Mouse (Mus musculus) midbrain, embryonic 15.5 days (tissue): ENCODE measurements at regions not wholly inside any gene's neighbourhood (a gene's known extent, or its start where the extent isn't known, plus 50 kb on each side); places are given as distances from the start of the nearest gene placed in this dataset.

Experiments used
- ATAC-seq: fragments of 200-750 bp; cut with Nextera tagmentation; replicated peaks from 2 replicates; pipeline ENCODE4 v1.8.0; 2017; ENCODE audit warnings: moderate TSS enrichment
- H3K27ac ChIP-seq: fragments of 300-500 bp; sonication (generic); 2 replicates; pipeline ENCODE4 v1.5.1; 2015; ENCODE audit warnings: mild to moderate bottlenecking, inconsistent platforms
- H3K27me3 ChIP-seq: fragments of 300-500 bp; sonication (generic); replicated peaks from 2 replicates; pipeline ENCODE4 v1.6.1; 2015; ENCODE audit warnings: inconsistent platforms
- H3K36me3 ChIP-seq: fragments of 300-500 bp; sonication (generic); replicated peaks from 2 replicates; pipeline ENCODE4 v1.6.1; 2015; ENCODE audit warnings: inconsistent platforms
- H3K4me1 ChIP-seq: fragments of 300-500 bp; sonication (generic); 2 replicates; pipeline ENCODE4 v1.6.1; 2015; ENCODE audit warnings: inconsistent platforms
- H3K4me2 ChIP-seq: fragments of 300-500 bp; sonication (generic); 2 replicates; pipeline ENCODE4 v1.6.1; 2015; ENCODE audit warnings: inconsistent platforms, mild to moderate bottlenecking, moderate library complexity
- H3K4me3 ChIP-seq: fragments of 300-500 bp; sonication (generic); 2 replicates; pipeline ENCODE4 v1.5.1; 2015; ENCODE audit warnings: mild to moderate bottlenecking, inconsistent platforms
- H3K9ac ChIP-seq: fragments of 300-500 bp; sonication (generic); 2 replicates; pipeline ENCODE4 v1.6.1; 2015; ENCODE audit warnings: mild to moderate bottlenecking, inconsistent platforms
- H3K9me3 ChIP-seq: fragments of 300-500 bp; sonication (generic); 2 replicates; pipeline ENCODE4 v1.6.1; 2016; ENCODE audit warnings: inconsistent platforms
- WGBS: fragments of 180-500 bp; shearing (Covaris S2); methylation state at CpG from one replicate; pipeline ENCODE4 v1.1.7; 2015; ENCODE audit warnings: mixed read lengths; 5-methylcytosine and 5-hydroxymethylcytosine counted together

GRCm38 (mm10) chr16:55468833-55469458, 171.2 kb upstream of the Zpld1 start:
- Histone ChIP-seq H3K4me2 (no peak overlapping the region), H3K9ac (no peak overlapping the region), H3K27ac (no peak overlapping the region), H3K36me3 (no peaks in the 10 kb centered on the region), H3K4me3 (no peak overlapping the region), H3K27me3 (no peaks in the 10 kb centered on the region), H3K9me3 (no peaks in the 10 kb centered on the region), H3K4me1 (no peaks in the 10 kb centered on the region; the same call in 1 of the 2 replicates)
- ATAC-seq, result peak; percentile 84
- 47% methylated on average over 9 of the region's 9 CpGs for WGBS

DNA sequence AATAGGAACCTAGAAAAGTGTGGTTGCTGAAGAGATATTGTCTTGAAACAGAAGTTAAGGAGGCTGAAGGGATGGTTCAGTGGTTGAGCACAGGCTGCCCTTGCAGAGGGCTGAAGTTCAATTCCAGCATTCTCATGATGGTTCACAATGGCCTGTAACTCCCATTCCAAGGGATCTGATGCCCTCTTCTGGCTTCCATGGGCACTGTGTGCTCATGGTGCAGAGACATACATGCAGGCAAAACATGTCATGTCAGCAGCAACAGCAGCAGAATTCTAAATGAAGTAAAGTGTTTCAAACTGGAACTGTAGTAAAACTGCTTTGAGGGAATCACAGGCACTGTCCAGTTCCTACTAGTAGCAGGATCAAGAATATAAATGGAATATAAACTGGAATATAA, 162.7 kb upstream of the Zpld1 start:
- no peak overlapping the region for H3K9ac ChIP-seq
- H3K27me3 ChIP-seq, result no peaks in the 10 kb centered on the region
- H3K36me3 ChIP-seq, result no peaks in the 10 kb centered on the region
- no peaks in the 10 kb centered on the region for H3K9me3 ChIP-seq
- no peak overlapping the region for H3K27ac ChIP-seq
- ATAC-seq, result no peak
- H3K4me3 ChIP-seq, result no peak overlapping the region
- H3K4me1 ChIP-seq, result no peaks in the 10 kb centered on the region
- no peak overlapping the region for H3K4me2 ChIP-seq

DNA sequence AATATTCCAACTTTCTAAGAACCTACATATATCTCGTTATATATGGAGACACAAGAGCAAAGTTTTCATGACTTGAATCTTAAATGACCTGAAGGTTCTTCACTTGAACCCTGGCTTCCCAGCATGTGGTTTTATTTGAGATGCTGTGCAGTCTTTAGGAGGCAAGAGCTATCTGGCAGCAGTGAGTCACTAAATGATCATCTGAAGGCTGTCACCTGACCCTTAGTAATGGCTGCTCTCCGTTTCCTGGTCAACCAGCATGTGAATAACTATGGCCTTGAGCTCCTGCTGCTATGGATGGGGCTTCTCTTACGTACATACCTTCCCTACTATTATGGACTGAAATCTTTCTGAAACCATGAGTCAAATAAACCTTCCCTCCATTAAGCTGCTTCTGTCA, 149.8 kb upstream of the Zpld1 start:
- no peaks in the 10 kb centered on the region for H3K9me3 ChIP-seq

GRCm38 (mm10) chr16:55442821-55443581, 145.2 kb upstream of the Zpld1 start:
- no peak overlapping the region for H3K9ac ChIP-seq
- H3K36me3 ChIP-seq, result no peaks in the 10 kb centered on the region
- H3K4me3 ChIP-seq, result no peak overlapping the region
- H3K4me1 ChIP-seq, result no peaks in the 10 kb centered on the region
- 86% methylated on average over 5 of the region's 5 CpGs for WGBS
- no peak for ATAC-seq
- no peak overlapping the region for H3K27ac ChIP-seq
- H3K4me2 ChIP-seq, result no peak overlapping the region
- no peaks in the 10 kb centered on the region for H3K27me3 ChIP-seq
- H3K9me3 ChIP-seq, result no peaks in the 10 kb centered on the region

More for the DNA sequence above, 149.8 kb upstream of the Zpld1 start:
- H3K36me3 ChIP-seq, result no peaks in the 10 kb centered on the region
- H3K4me3 ChIP-seq, result no peak overlapping the region
- WGBS, result 81% methylated on average over 3 of the region's 3 CpGs
- no peaks in the 10 kb centered on the region for H3K27me3 ChIP-seq
- no peak overlapping the region for H3K27ac ChIP-seq
- no peak for ATAC-seq
- H3K4me2 ChIP-seq, result no peak overlapping the region
- no peak overlapping the region for H3K9ac ChIP-seq
- H3K4me1 ChIP-seq, result no peaks in the 10 kb centered on the region

DNA sequence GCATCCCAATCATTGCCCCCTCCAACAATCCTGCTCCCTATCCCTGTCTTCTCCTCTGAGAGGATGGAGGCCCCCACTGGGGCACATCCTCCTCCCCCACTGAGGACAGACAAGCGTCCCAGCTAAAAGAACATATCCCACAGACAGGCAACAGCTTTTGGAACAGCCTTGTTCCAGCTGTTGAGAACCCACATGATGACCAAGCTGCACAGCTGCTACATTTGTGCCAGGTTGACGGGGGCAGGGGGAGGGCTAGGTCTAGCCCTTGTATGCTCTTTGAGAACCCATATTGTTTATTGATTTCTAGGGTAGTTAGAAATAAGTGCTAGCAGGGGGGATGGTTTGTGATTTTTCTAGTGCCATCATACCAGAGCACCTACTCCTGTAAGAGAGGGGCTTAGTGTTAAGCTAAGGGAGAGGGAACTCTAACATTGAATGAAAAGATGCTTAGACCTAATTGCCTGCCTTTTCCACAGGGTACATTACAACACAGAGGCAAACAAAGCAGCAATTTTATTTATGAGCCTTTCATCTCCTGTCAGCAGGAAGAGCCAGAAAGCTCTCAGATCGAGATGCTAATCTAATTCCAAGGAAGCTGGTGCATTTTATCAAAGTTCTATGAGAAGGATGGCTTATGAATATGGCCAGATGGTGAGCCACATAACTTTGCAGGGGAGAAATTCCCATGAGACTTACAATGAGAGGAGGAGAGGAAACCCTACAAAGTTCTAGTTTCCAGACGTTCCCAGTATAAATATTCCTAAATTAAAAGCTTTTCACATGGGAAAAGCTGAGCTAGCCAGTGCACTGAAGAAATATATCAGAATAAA, 137.6 kb upstream of the Zpld1 start:
- 0 out of 2 replicates have a peak, but pooled peaks have one; percentile 30 for ATAC-seq

GRCm38 (mm10) chr16:55421569-55422342, 124.0 kb upstream of the Zpld1 start:
- Histone ChIP-seq H3K27ac (no peak overlapping the region), H3K4me3 (no peak overlapping the region), H3K4me2 (no peak overlapping the region), H3K36me3 (no peaks in the 10 kb centered on the region), H3K4me1 (no peaks in the 10 kb centered on the region), H3K9me3 (no peaks in the 10 kb centered on the region), H3K27me3 (no peaks in the 10 kb centered on the region), H3K9ac (no peak overlapping the region)
- no peak for ATAC-seq
- 27% methylated on average over 7 of the region's 7 CpGs for WGBS

More for the DNA sequence above, 137.6 kb upstream of the Zpld1 start:
- no peaks in the 10 kb centered on the region for H3K9me3 ChIP-seq
- 46% methylated on average over 4 of the region's 4 CpGs for WGBS
- H3K4me1 ChIP-seq, result no peaks in the 10 kb centered on the region
- no peak overlapping the region for H3K9ac ChIP-seq
- H3K4me2 ChIP-seq, result no peak overlapping the region
- no peaks in the 10 kb centered on the region for H3K27me3 ChIP-seq
- no peak overlapping the region for H3K27ac ChIP-seq
- H3K36me3 ChIP-seq, result no peaks in the 10 kb centered on the region
- H3K4me3 ChIP-seq, result no peak overlapping the region

GRCm38 (mm10) chr16:55420876-55421568, 123.2 kb upstream of the Zpld1 start:
- ATAC-seq, result peak; percentile 50; the same call in 1 of the 2 replicates
- 60% methylated on average over 4 of the region's 4 CpGs for WGBS

GRCm38 (mm10) chr16:55418871-55419270, 121.1 kb upstream of the Zpld1 start:
- Histone ChIP-seq H3K9ac (no peak overlapping the region), H3K9me3 (no peaks in the 10 kb centered on the region), H3K27ac (no peak overlapping the region), H3K36me3 (no peaks in the 10 kb centered on the region), H3K27me3 (no peaks in the 10 kb centered on the region), H3K4me1 (no peaks in the 10 kb centered on the region), H3K4me3 (no peak overlapping the region), H3K4me2 (no peak overlapping the region)
- WGBS, result 86% methylated on average over 3 of the region's 3 CpGs
- ATAC-seq, result no peak

More at GRCm38 (mm10) chr16:55420876-55421568, 123.2 kb upstream of the Zpld1 start:
- Histone ChIP-seq H3K27ac (no peak overlapping the region), H3K36me3 (no peaks in the 10 kb centered on the region), H3K4me2 (no peak overlapping the region), H3K4me1 (no peaks in the 10 kb centered on the region), H3K9me3 (no peaks in the 10 kb centered on the region), H3K27me3 (no peaks in the 10 kb centered on the region), H3K4me3 (no peak overlapping the region), H3K9ac (no peak overlapping the region)

DNA sequence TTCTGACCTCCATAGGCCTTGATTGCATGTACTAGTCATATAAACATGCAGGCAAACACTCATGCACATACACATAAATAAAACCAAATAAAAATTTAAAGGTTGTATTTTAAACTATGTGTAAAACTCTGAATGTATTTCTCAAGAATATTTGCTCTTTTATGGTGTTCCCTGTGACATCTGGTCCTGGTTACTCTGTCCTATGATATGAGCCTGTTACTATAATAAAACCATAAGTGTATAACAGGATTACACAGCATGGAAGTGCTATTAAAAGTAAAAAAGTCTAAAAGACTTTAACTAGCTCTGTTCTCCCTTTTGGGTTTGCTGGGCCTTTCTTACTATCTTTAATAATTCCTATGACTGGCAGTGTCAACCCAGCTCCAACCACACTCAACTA, 103.0 kb upstream of the Zpld1 start:
- Histone ChIP-seq H3K4me2 (no peak overlapping the region), H3K9ac (no peak overlapping the region), H3K9me3 (no peaks in the 10 kb centered on the region), H3K4me3 (no peak overlapping the region), H3K27me3 (no peaks in the 10 kb centered on the region), H3K27ac (no peak overlapping the region), H3K36me3 (no peaks in the 10 kb centered on the region), H3K4me1 (no peaks in the 10 kb centered on the region)
- ATAC-seq, result no peak

GRCm38 (mm10) chr16:55394864-55395263, 97.1 kb upstream of the Zpld1 start:
- H3K9me3 ChIP-seq, result no peaks in the 10 kb centered on the region
- no peak overlapping the region for H3K27ac ChIP-seq
- H3K9ac ChIP-seq, result no peak overlapping the region
- no peaks in the 10 kb centered on the region for H3K4me1 ChIP-seq
- no peak overlapping the region for H3K4me2 ChIP-seq
- ATAC-seq, result no peak
- no peak overlapping the region for H3K4me3 ChIP-seq
- H3K27me3 ChIP-seq, result no peaks in the 10 kb centered on the region
- WGBS, result 76% methylated on average over 3 of the region's 3 CpGs
- H3K36me3 ChIP-seq, result no peaks in the 10 kb centered on the region

GRCm38 (mm10) chr16:55390400-55390799, 92.6 kb upstream of the Zpld1 start:
- WGBS, result 89% methylated on average over 7 of the region's 7 CpGs
- Histone ChIP-seq H3K9me3 (no peaks in the 10 kb centered on the region), H3K4me1 (no peaks in the 10 kb centered on the region), H3K4me3 (no peak overlapping the region), H3K27ac (no peak overlapping the region), H3K36me3 (no peaks in the 10 kb centered on the region), H3K27me3 (no peaks in the 10 kb centered on the region), H3K4me2 (no peak overlapping the region), H3K9ac (no peak overlapping the region)
- ATAC-seq, result no peak
